Mouse (Mus musculus) embryo, embryonic 10.5 days (tissue): Measurements from ENCODE around the gene Stk38l.
A peak's percentile ranks its signal among the peaks of the same experiment; 100 is the strongest.
"Not testable (repeated sequence)": the region's sequence is repeated elsewhere in the genome, so short reads cannot be mapped to it uniquely, and the experiment has no call there.

Experiments
- DNase-seq: peaks from one replicate; pipeline ENCODE4 v3.0.0-alpha.2; 2015; ENCODE audit warnings: low spot score

Stk38l gene

GRCm38 (mm10) chr6:146733554-146733953 lies 8.8 kb downstream of the Stk38l start:
- no peak for DNase-seq

- DNase-seq, result no peak
Measured at GRCm38 (mm10) chr6:146738889-146739288, 14.1 kb downstream of the Stk38l start.

- DNase-seq, result no peak
Measured at GRCm38 (mm10) chr6:146740724-146741123, 15.9 kb downstream of the Stk38l start.

- DNase-seq, result no peak
Measured at GRCm38 (mm10) chr6:146741986-146742635, 17.3 kb downstream of the Stk38l start.

GRCm38 (mm10) chr6:146744266-146744665 lies 19.5 kb downstream of the Stk38l start:
- not testable (repeated sequence) for DNase-seq

- no peak for DNase-seq
Measured at GRCm38 (mm10) chr6:146745180-146745579, 20.4 kb downstream of the Stk38l start.

GRCm38 (mm10) chr6:146746577-146746976 lies 21.8 kb downstream of the Stk38l start:
- DNase-seq, result no peak

- DNase-seq, result no peak
Measured at GRCm38 (mm10) chr6:146747057-146747456, 22.3 kb downstream of the Stk38l start.

GRCm38 (mm10) chr6:146748271-146748670 lies 23.5 kb downstream of the Stk38l start:
- no peak for DNase-seq

- no peak for DNase-seq
Measured at GRCm38 (mm10) chr6:146751671-146752070, 26.9 kb downstream of the Stk38l start.

GRCm38 (mm10) chr6:146752178-146752577 lies 27.4 kb downstream of the Stk38l start:
- no peak for DNase-seq

GRCm38 (mm10) chr6:146752612-146753011 lies 27.8 kb downstream of the Stk38l start:
- DNase-seq, result no peak

- DNase-seq, result peak; percentile 26
Measured at GRCm38 (mm10) chr6:146753560-146754160, 28.9 kb downstream of the Stk38l start.

- DNase-seq, result no peak
Measured at GRCm38 (mm10) chr6:146755136-146755535, 30.3 kb downstream of the Stk38l start.

GRCm38 (mm10) chr6:146755679-146756078 lies 30.9 kb downstream of the Stk38l start:
- no peak for DNase-seq

GRCm38 (mm10) chr6:146759027-146759426 lies 34.2 kb downstream of the Stk38l start:
- no peak for DNase-seq

GRCm38 (mm10) chr6:146760022-146760421 lies 35.2 kb downstream of the Stk38l start:
- DNase-seq, result no peak

GRCm38 (mm10) chr6:146760736-146761135 lies 35.9 kb downstream of the Stk38l start:
- DNase-seq, result no peak

GRCm38 (mm10) chr6:146762264-146762898 lies 37.6 kb downstream of the Stk38l start:
- peak; percentile 72 for DNase-seq

- DNase-seq, result no peak
Measured at GRCm38 (mm10) chr6:146764593-146764992, 39.8 kb downstream of the Stk38l start.

- no peak for DNase-seq
Measured at GRCm38 (mm10) chr6:146765270-146765669, 40.5 kb downstream of the Stk38l start.

- DNase-seq, result no peak
Measured at GRCm38 (mm10) chr6:146768813-146769404, 44.1 kb downstream of the Stk38l start.
